Mouse (Mus musculus) heart, adult 2 months (tissue): Measurements from ENCODE around the gene Acbd5.

Experiments
- CTCF ChIP-seq: fragments of 200-600 bp; IDR thresholded peaks from 2 replicates; pipeline ENCODE4 v1.8.1; 2022; ENCODE audit warnings: antibody characterized with exemption, mild to moderate bottlenecking, moderate library complexity
- POLR2A ChIP-seq: fragments of 200-500 bp; IDR thresholded peaks from 2 replicates; pipeline ENCODE4 v1.6.1; 2011; ENCODE audit warnings: mild to moderate bottlenecking, low read depth, low read length, control low read depth; ENCODE audit not compliant: insufficient read depth

DNA sequence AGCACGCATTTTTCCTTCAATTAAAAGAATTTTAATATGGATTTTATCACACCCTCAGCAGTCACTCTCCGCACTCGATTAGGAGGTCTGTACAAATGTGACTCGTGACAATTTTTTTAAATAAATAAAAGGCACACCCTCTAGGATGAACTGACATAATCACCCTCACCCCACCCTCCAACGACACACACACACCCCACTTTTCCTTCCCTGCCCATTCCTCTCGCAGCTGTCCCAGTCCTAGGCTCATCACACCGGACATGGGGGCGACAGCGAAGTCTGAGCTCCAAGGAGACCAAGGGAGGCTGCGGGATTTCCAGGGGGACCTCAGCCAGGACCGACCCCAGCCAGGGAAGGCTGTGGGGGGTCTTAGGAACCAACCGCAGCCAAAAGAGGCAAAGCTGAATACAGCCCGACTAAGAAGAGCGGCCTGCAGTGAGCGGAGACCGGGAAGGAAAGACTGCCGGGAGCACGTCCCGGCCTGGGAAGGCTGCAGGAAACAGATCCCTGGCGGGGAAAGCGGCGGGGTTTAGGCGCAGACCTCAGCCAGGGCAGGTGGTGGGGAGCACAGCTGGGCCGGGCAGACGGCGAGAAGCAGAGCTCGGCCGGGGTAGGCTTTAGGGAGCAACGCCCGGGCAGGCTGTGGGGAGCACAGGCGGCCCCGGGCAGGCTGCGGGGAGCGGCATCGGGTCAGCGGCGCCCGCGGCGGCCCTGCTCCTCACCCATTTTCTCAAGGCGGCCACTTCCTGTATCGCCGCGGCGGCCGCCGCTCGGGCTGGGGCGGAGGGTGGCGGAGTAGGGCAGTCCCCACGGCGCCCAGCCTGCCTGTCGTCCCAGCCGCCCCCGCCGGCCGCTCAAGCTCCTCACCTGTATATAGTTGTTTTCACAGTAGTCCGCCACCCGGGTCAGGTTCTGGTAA, 28.6 kb upstream of the Acbd5 start:
- TF ChIP-seq POLR2A (peak; percentile 60), CTCF (no peak)
